In genomic region chr11:87965293-87965692, GRCm38 (mm10) we compare ENCODE assay signal across 20 mouse cellular contexts. TPM values are rescaled to one million over a fixed set of nuclear protein-coding genes. Genes with fewer than 3 reads are reported as not detected.
"Had no signal": no experiment of that assay in that cellular context is flagged by ENCODE, and none has a peak within 500 bp of the region (broad histone marks: within the 10 kb centered on the region; RNA-seq: fewer than 3 reads in every experiment).

No protein-coding gene starts in this region.

- DNase-seq: kidney, adult 18-20 months; kidney, postnatal 10 days; kidney, postnatal 4 days; left cerebral cortex, postnatal 4 days; lung, embryonic 14.5 days; lung, postnatal 10 days; lung, postnatal 4 days; midbrain, embryonic 14.5 days; right cerebral cortex, postnatal 4 days; thymus, postnatal 4 days had no signal

- H3K9ac ChIP-seq: limb, embryonic 13.5 days; liver, embryonic 15.5 days; lung, embryonic 14.5 days had no signal

- H3K4me3 ChIP-seq: layer of hippocampus, adult 2 months; limb, embryonic 13.5 days; liver, embryonic 15.5 days; midbrain, embryonic 10.5 days; myocyte had no signal

- H3K27ac ChIP-seq: layer of hippocampus, adult 2 months; limb, embryonic 13.5 days; liver, embryonic 15.5 days; midbrain, embryonic 10.5 days; stomach, postnatal 0 days had no signal

- H3K27me3 ChIP-seq: limb, embryonic 13.5 days had no signal

- H3K9me3 ChIP-seq: limb, embryonic 13.5 days; liver, embryonic 15.5 days; midbrain, embryonic 10.5 days had no signal

- H3K36me3 ChIP-seq: limb, embryonic 13.5 days; liver, embryonic 15.5 days; midbrain, embryonic 10.5 days had no signal

- H3K4me2 ChIP-seq: limb, embryonic 13.5 days; liver, embryonic 15.5 days; lung, embryonic 14.5 days had no signal

RNA-seq across cellular contexts. Expression of gene Olfr464, which starts 44.5 kb away (rescaled TPM):
- total RNA-seq: layer of hippocampus, adult 2 months; layer of hippocampus, postnatal 10 days; left cerebral cortex, postnatal 4 days; liver, adult 2 months; megakaryocyte, adult 5-6 weeks had no signal
- polyA plus RNA-seq: kidney, embryonic 14.5 days; limb, embryonic 13.5 days; liver, adult 2 months; liver, embryonic 15.5 days; lung, embryonic 14.5 days; midbrain, embryonic 10.5 days; myocyte; stomach, postnatal 0 days had no signal
